Mouse (Mus musculus) spleen, postnatal 10 days (tissue): ENCODE results near the gene St8sia2.

Experiments
- DNase-seq, 2 experiments: peaks; one replicate each; pipeline ENCODE4 v3.0.0; 2021 to 2022; ENCODE audit warnings: low spot score in 2 of 2

Gene St8sia2

GRCm38 (mm10) chr7:74013601-74014175, at the start of gene St8sia2:
Gene St8sia2 (minus strand): TSS chr7:74013690.
- peak in 1 of 2 experiments; percentile 12 for DNase-seq

DNA sequence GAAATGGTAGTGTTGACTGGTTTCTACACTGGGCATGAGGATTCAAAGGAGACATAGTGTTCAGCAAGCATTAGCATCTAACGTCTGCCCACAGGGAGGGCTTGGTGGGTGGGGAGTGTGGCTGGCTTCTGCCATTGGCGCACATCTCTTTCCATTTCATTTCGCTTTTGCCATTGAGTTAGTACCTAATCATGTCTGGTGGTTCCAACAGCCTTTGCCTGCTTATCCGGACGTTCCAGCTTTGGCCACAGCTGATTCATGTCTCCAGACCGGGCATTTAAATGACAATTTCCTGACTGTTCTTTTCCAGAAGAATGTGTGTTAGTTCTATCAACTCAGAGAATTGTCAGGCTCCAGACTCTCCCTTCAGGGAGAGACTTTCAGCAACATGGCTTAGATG, 47.6 kb upstream of the St8sia2 start:
- no peak for DNase-seq

DNA sequence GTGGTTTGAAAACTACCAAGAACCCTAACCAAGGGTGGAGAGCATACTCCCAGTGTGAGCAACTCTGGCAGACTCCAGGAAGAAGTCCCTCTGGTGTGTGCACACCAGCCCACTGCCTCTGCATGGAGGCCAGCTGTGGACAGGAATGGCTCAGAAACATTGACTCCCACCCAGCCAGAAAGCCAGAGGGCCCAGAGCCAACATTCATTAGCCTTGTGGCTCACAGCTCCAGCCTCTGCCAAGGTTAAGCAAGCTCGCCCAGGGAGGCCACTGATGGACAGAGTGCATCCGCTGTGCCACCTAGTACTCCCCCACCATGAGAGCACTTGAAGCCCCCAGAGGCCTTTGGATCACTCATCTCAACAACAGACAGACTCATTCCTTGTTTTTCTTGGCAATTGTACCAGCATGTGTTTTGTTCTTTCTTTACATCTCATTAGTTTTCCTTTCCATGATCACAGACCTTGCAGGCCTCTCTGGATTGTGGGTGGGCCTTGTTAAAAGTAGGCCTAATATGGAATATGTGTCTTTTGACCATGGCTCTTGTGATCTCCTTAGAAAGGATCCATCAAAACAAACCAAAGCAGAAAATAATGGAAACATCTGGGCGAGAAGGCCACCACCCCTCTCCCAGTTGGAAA, 46.9 kb upstream of the St8sia2 start:
- DNase-seq, result no peak

- no peak for DNase-seq
Observed at GRCm38 (mm10) chr7:74059684-74060083, 46.2 kb upstream of the St8sia2 start.

DNA sequence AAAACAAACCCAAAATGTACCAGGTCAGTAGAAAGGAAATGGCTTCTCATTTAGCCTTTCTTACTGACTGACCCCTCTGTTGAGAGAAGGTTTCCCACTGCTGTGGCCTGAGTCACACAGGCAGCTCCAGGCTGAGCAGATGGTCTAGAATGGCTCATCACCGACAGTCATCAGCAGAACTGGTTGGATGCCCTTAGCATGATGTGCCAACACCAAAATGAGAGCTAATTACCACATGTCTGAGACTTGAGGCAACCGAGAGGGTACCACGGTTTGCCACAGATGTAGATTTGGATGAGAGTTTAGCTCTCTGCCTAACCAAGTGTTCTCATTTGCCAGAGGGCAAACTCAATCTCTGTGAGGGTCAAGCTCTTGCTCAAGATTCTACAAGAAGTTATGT, 42.3 kb upstream of the St8sia2 start:
- DNase-seq, result no peak

DNA sequence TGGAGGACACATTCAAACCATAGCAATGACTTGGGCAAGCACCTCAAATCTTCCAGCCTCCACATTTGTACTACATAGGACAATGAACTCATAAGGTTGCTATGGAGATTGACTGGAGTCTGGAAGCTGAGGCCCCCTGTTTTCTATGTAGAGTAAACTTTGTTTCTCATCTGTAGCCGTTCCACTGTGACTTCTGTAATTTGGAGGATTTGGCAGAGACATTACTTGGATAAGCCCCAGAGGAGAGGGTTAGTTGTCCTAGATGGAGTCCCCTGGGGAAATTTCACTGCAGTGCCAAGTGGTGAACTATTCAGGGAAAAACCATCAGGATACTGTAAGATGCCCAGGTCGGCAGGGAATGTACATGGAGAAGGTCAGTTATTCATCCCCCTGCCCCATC, 34.1 kb upstream of the St8sia2 start:
- no peak for DNase-seq

GRCm38 (mm10) chr7:74045166-74045957, 31.9 kb upstream of the St8sia2 start:
- no peak for DNase-seq

DNA sequence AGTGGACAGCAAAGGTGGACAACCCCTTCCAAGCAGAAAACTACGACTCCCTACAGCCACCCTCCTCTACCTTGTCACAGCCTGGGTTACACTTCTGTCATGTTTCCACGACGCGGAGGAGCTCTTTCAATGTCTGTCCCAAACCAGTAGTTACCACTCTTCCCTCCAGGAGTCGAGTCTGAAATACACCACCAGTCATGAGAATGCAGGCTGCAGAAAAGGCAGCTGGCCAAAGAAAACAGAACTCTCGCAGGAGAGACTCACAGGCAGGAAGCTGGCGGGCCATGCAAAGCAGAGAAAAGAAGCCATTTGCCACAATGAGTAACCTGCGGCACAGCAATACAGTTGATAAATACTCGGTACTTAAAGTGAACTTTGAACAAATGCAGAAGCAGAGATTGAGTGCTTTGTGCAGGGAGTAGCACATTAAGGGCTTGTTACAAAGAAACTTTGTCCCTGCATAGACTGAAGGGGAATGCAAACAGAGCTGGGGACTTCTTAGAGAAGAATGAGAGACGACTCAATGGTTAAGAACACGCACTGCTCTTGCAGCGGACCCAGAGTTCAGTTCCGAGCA, 30.2 kb upstream of the St8sia2 start:
- no peak for DNase-seq

- peak; percentile 9 to 60 for DNase-seq
Observed at GRCm38 (mm10) chr7:74025007-74025406, 11.5 kb upstream of the St8sia2 start.

DNA sequence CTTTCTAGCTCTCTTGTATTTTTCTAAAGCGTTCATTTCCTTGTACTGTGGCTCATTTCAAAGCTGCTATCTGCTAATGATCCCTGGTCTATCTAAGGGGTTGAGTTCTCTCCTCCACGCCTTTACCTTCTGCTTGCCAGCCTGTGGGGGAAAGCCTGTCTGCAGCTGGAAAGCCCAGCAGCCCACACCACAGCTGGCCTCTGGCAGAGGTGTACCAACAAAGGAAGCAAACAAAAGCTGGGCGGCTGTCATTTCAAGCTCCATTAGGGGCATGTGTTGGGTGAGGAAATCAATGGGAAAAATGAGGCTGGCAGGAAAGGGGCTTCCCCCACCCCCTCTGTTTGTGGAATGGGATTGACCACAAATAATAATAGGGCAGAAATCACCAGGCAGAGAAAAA, 10.7 kb upstream of the St8sia2 start:
- DNase-seq, result no peak

DNA sequence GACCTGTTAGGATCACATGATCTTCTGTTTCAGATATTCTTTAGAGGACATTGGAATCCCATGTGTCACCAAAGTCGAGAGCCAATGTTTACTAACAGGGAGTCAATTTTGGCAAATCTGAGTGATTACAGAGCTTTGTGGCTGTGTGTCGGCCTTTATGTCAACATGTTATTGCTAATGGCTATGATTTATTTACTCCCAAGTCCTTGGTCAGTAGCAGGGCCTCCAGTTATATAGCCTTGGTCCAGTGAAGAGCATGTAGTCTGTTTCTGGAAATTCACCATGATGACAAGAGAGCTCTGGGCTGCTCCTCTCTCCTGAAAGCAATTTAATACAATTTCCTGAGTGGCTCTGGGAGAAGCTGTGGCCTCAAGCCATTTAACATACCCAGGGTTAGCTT, 9.1 kb upstream of the St8sia2 start:
- no peak for DNase-seq

DNA sequence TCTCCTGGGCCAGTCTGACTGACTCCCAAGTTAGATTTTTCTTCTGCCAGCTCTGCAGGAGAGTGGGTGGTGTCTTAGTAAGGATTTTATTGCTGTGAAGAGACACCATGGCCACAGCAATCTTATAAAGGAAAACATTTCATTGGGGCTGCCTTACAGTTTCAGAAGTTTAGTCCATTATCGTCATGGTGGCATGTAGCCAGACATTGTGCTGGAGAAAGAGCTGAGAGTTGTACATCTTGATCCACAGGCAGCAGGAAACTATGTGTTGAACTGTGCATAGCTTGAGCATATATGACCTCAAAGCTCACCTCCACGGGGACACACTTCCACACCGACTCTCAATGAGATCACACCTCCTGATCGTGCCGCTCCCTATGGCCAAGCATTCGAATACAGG, 8.3 kb upstream of the St8sia2 start:
- DNase-seq, result no peak

- no peak for DNase-seq
Observed at GRCm38 (mm10) chr7:74016613-74017012, 3.1 kb upstream of the St8sia2 start.

- peak in 1 of 2 experiments; percentile 13 for DNase-seq
Observed at GRCm38 (mm10) chr7:74012858-74013600, 461 bp downstream of the St8sia2 start.

GRCm38 (mm10) chr7:74011976-74012857, 1.3 kb downstream of the St8sia2 start:
- peak in 1 of 2 experiments; percentile 12 for DNase-seq

GRCm38 (mm10) chr7:74008946-74009542, 4.4 kb downstream of the St8sia2 start:
- no peak for DNase-seq

- DNase-seq, result no peak
Observed at GRCm38 (mm10) chr7:74006775-74007371, 6.6 kb downstream of the St8sia2 start.

- DNase-seq, result no peak
Observed at GRCm38 (mm10) chr7:74006364-74006763, 7.1 kb downstream of the St8sia2 start.

GRCm38 (mm10) chr7:74000743-74001510, 12.6 kb downstream of the St8sia2 start:
- no peak for DNase-seq
